Mouse (Mus musculus): ENCODE results near the gene Aldh1a2. TPM values are rescaled to one million over a fixed set of nuclear protein-coding genes. Genes with fewer than 3 reads are reported as not detected.

Gene Aldh1a2
- not detected for total RNA-seq (2023)

GRCm38 (mm10) chr9:71215248-71216035 is at the start of gene Aldh1a2:
TSS of gene Aldh1a2 (plus strand) at chr9:71215789.

GRCm38 (mm10) chr9:71168511-71168910 is 47.1 kb upstream of the Aldh1a2 start, which contains the start of gene Aqp9:
TSS of gene Aqp9 (minus strand) at chr9:71168682.

Other genes starting within 250 kb of the Aldh1a2 start
- 10 to 100 TPM; 32.9 to 34.3 TPM for gene Aqp9, start 47.1 kb upstream of the Aldh1a2 start, total RNA-seq (2023)